Mouse (Mus musculus): ENCODE measurements around the gene Gpld1.

DNA sequence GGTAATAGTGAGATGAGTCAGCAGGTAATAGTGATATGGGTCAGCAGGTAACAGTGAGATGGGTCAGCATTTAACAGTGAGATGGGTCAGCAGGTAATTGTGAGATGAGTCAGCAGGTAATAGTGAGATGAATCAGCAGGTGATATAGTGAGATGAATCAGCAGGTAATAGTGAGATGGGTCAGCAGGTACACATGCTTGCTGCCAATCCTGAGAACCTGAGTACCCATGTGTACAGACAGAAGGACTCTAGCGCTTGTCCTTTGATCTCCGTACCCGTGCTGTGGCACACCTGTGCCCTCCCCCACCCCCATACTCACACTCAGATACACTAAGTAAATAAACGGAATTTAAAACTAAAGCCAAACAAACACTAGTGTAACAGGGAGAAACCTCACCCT is 28.0 kb upstream of the Gpld1 start:
- no peak for TF ChIP-seq CTCF (IDR thresholded peaks at IDR 0.05)
- no peak for TF ChIP-seq EP300 (IDR thresholded peaks at IDR 0.05)

Data from lung, postnatal 0 days (tissue).